Mouse (Mus musculus): ENCODE measurements around the gene Gm28269. TPM values are rescaled to one million over a fixed set of nuclear protein-coding genes. Genes with fewer than 3 reads are reported as not detected.

The Gm28269 gene
- polyA plus RNA-seq (2012; rRNA removed) = not detected in 2 replicates

GRCm38 (mm10) chrX:21744997-21745396 lies at the start of gene Gm28269:
Gene Gm28269, minus strand, starts transcription at chrX:21745097.

GRCm38 (mm10) chrX:21714829-21715228 lies 30.1 kb downstream of the Gm28269 start, which contains the start of gene Slc6a14:
Gene Slc6a14, plus strand, starts transcription at chrX:21714896.

Other genes with a start within 250 kb of the Gm28269 start
- gene Slc6a14, start 30.2 kb downstream of the Gm28269 start, polyA plus RNA-seq (2012; rRNA removed) = 0.07 TPM in 1 of 2 replicates, not detected in the other

All from ovary, adult 2 months (tissue).